Mouse (Mus musculus): ENCODE data around the gene H2-Ab1.
A peak's percentile ranks its signal among the peaks of the same experiment; 100 is the strongest.
"Not testable (repeated sequence)": the region's sequence is repeated elsewhere in the genome, so short reads cannot be mapped to it uniquely, and the experiment has no call there.

The H2-Ab1 gene

DNA sequence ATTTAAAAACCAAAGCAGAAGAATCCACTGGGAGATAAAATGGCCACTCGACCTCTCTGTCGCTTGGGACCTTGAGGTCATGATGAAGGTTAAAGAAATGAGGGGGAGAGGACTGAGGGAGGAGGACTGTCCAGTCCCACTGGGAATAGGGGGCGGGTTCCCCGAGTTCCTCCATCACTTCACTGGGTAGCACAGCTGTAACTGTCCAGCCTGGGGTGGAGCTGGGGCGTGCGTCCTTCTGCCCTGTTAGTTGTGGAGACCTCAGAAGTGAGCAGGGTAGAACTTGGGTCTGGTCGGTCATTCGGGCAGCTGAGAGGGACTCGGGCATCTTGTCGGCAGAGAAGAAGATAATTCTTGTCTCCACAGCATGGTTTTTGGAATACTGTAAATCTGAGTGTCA is 51.7 kb downstream of the H2-Ab1 start:
- DNase-seq (ENCODE audit: low spot score): no peak

DNA sequence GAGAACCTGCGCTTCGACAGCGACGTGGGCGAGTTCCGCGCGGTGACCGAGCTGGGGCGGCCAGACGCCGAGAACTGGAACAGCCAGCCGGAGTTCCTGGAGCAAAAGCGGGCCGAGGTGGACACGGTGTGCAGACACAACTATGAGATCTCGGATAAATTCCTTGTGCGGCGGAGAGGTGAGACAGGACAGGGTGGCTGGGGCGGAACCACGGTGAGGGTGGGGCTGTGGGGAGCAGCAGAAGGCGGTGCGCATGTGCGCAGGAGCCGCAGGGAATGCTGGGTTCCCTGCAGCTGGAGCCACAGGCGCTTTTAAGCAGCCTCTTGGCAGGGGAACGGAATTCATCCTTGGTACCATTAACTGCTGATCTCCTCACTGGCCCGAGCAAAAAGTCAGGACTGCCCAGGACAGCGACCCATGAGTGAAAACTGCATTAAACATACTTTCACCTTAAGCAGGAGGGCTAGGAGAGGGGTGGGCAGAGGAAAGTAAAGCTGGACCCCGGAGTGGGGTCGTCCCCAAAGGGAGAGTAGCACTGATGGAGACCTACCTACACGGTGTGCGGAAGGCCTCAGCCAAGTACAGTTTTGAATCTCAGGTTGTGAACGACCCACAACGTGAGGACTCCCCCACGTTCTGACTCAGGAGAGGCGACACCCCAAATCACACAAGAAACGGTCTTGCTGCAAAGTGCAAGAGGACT is 52.3 kb downstream of the H2-Ab1 start:
- no peak for DNase-seq (ENCODE audit: low spot score)

DNA sequence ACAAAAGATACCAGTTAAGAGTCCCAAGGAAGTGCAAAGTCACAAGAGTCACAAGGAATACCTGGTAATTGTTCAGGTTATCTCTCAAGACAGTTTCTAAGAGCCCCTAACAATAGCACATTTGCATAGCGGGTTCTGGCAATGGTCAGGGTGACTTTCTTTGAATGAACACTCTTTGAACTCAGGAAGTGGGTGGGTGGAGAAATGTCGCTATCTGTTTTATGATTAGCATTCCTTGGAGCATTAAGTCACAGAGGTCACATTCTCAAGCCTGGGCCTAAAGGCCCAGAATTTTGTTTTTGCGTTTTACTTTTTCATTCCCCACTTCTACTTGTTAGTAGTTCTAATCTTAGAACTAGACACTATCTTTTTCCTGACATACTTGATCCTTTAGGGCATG is 53.0 kb downstream of the H2-Ab1 start:
- DNase-seq (ENCODE audit: low spot score): not testable (repeated sequence)

DNA sequence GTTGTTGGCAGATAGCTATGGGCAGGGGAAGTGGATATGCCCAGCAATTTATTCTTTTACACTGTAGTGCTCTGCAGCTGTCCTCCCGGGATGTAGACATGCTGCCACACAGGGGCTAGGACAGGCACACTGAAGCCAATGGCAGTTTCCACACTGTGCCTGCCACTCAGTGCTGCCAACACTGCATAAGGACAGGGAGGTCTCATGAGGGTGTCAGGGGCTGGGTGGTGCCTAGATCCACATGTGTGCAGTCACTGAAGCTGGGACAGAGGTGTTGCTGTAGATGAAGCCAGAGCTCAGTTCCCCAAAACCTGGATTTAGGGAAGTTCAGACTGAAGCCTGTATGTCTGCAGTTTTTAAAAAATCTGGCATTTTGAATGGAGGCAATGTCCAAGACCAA is 54.7 kb downstream of the H2-Ab1 start:
- DNase-seq (ENCODE audit: low spot score): no peak

DNA sequence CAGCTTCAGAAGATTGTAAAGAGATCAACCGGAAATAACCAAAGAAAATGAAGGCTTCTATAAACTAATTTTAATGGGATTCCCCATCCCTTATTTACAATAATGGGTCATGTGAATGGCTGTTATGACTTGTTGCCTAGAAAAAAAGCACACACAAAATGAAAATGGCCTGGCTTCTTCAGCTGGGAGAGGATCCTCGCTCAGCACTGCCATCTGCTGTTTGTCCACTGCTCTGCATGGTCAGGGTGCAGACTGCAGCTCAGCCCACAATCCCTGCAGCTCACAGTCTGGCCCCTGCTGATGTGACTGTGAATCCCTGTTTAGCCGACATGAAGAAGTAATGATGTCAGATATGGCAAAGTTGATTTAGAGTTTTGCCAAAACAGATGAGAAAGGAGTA is 55.9 kb downstream of the H2-Ab1 start:
- DNase-seq (ENCODE audit: low spot score): peak; percentile 35

DNA sequence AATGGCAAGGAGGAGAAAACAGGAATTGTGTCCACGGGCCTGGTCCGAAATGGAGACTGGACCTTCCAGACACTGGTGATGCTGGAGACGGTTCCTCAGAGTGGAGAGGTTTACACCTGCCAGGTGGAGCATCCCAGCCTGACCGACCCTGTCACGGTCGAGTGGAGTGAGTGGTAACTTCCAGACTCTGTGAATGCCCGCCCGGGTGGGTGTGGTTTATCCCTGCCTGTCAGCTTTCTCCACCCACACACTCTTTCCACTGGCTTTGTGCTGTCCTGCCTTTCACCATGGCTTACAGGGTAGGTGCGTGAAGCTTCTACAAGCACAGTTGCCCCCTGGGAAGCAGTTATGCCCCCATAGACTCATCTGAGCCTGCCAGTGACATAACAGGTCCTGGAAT is 56.8 kb downstream of the H2-Ab1 start:
- no peak for DNase-seq (ENCODE audit: low spot score)

DNA sequence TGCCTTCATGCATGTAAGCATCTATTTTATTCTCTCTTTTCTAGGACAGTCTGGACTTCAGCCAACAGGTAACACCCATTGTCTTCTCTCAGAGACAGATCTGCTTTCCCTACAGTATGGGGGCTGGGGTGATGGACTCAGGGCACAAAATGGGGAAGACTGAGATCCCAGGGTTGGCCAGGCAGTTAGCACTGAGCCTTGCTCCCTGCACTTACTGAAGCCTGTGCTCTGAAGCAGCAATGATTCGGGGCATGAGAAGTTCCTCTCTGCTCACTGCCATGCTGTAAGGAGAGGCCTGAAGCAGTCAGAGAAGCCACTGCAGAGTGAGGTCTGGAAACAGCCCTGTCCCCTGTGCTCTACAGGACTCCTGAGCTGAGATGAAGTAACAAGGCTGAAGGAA is 58.0 kb downstream of the H2-Ab1 start:
- no peak for DNase-seq (ENCODE audit: low spot score)

DNA sequence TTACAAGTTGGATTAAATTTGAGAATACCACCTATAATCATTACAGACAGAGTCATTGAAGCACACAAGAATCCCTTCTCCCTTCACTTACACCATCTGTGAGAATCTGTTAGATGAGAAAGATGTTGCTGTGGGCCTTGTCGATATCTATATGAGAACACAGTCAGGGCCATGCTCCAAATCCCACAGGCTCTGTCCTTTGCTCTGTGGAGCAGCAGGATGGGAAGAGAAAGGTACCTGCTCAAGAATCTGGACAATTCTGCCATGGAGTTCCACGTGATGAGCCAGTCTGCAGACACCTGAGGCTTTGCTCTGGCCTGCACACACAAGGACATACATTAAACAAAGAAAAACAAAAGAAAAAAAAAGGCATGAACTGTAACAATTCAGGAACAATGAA is 59.2 kb downstream of the H2-Ab1 start:
- no peak for DNase-seq (ENCODE audit: low spot score)

DNA sequence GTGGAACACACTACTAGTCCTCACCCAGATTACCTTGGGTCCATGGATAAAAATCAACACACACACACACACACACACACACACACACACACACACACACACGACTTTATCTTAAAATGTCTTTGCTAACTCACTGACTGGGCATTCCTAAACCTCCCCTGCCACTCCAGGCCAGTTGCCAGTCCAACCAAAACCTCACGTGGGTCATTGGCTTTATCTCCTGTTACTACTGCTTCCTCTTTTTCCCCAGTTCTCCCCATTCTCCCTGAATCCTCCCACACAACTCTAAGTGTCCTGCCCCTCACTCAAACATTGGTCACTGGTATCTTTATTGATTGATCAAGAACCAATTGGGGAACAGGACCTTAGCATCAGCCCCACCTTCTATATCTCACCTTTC is 59.8 kb downstream of the H2-Ab1 start:
- no peak for DNase-seq (ENCODE audit: low spot score)
